Mouse (Mus musculus): ENCODE measurements around the gene Ikzf2.

Gene Ikzf2

GRCm38 (mm10) chr1:69687076-69687991 is at the start of gene Ikzf2:
Gene Ikzf2, minus strand, starts transcription at chr1:69687245.
- peak; percentile 68 for DNase-seq (ENCODE audit: low spot score)

- DNase-seq (ENCODE audit: low spot score), result no peak
Measured at GRCm38 (mm10) chr1:69729729-69730128, 42.7 kb upstream of the Ikzf2 start.

DNA sequence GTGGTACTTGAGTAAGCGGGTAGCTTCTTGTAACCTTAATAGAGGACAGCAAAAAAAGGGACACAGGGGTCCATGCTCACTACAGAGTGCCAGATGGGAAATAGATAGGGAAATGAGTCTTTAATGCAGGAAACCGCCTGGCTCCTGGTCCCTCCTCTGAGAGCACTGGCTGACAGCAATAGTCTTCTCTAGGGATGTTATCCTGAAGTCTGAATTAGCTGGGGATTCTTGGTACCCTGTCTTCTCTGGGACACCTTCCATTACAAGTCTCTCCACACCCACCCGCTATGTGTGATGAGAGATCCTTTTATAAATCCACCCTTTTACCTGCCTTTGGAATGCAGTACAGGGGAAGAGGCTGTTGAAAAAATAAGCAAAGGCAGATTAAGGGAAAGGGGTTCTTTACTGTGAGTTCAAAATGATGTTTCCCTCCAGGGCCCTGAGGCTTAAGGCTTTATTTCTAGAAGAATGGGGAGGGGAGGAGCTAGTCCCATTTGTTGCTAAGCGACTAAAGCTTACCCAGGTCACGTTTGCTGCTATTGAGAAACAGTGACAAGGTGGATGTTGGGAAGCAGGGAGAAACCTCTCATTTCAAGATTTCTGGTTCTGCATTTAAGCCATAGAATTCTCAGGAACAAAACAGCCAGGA is 42.1 kb upstream of the Ikzf2 start:
- DNase-seq (ENCODE audit: low spot score), result no peak

GRCm38 (mm10) chr1:69727968-69728367 is 40.9 kb upstream of the Ikzf2 start:
- peak; percentile 32 for DNase-seq (ENCODE audit: low spot score)

- no peak for DNase-seq (ENCODE audit: low spot score)
Measured at GRCm38 (mm10) chr1:69717107-69717506, 30.1 kb upstream of the Ikzf2 start.

- no peak for DNase-seq (ENCODE audit: low spot score)
Measured at GRCm38 (mm10) chr1:69708571-69708970, 21.5 kb upstream of the Ikzf2 start.

DNA sequence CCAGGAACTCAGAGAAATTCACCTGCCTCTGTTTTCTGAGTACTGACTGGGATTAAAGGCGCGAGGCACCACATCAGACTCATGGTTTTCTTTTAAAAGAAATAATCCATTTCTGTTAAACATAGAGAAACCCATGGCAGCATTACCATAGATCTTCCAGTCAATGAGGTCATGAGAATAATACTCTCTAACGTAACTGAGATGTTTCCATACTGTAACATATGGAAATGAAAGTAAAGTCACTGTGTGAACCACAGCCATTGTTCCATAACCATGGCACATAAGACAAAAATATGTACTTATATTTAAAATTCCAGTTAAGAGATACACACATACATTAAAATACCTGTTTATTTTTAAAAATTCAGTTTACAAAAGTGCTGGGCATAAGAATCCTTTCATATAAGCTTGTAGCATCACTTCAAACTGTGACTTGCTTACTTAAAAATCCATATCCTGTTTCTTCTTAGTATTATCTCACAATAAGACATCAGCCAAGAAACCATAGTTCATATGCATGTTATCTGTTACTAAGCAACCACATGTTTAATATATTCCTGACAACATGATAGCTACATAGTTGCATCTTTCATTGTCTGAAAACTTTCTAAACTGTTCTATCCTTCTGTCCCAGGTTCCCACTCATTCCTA is 16.6 kb upstream of the Ikzf2 start:
- DNase-seq (ENCODE audit: low spot score), result no peak

DNA sequence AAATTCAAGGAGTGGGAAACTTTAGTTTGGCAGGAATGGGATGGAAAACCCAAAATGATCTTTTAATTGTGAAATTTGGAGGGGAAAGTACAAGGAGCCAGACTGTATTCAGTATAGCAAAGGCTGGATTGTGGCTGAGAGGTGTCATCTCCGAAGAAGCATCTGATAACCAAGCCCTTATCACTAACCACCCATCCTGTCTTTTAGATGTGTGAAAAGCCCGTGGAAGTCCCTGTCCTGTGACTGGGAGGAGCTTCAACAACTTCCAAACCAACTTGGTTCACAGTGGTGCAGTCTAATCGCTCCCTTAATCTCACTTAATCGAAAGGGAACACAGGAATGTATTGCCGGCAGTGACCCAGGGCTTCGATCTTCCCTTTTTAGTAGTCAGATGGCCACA is 4.9 kb upstream of the Ikzf2 start:
- no peak for DNase-seq (ENCODE audit: low spot score)

DNA sequence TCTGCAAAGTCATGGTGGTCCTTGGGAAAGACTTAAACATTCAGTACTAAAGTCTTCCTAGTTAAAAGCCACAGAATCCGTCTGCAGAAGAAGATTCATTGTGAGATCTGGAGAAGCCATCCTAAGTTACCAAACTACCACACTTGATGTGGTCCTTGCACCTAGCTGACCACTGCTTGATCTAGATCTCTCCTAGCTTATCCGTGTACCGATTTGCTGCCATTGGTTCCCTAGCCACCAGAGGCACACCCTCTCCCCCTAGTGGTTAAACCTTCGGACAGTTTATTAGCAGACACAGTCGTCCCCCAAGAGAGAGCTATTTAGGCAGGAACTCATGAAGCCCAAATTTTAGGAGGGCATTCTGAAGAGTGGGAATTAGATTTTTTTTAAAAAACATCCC is 1.9 kb upstream of the Ikzf2 start:
- DNase-seq (ENCODE audit: low spot score), result peak; percentile 79

- DNase-seq (ENCODE audit: low spot score), result no peak
Measured at GRCm38 (mm10) chr1:69688118-69688517, 1.1 kb upstream of the Ikzf2 start.

DNA sequence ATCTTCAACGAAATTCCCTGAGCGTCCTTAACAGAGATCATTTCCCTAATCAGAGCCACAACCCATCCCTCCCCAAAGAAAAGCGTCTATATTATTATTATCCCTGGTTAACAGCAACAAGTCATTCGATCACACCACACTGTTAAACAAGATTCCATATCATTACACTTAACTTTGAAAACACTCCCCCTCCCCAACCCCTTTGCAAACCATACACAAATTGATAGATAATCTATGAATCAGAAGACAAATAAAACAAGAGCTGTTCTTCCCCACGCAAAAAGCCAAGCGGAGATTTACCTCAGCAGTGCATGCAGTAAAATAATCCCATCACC is 337 bp downstream of the Ikzf2 start:
- no peak for DNase-seq (ENCODE audit: low spot score)

- DNase-seq (ENCODE audit: low spot score), result no peak
Measured at GRCm38 (mm10) chr1:69685890-69686490, 1.1 kb downstream of the Ikzf2 start.

GRCm38 (mm10) chr1:69685049-69685889 is 1.8 kb downstream of the Ikzf2 start:
- DNase-seq (ENCODE audit: low spot score), result no peak

- no peak for DNase-seq (ENCODE audit: low spot score)
Measured at GRCm38 (mm10) chr1:69684280-69685040, 2.6 kb downstream of the Ikzf2 start.

- DNase-seq (ENCODE audit: low spot score), result no peak
Measured at GRCm38 (mm10) chr1:69683851-69684250, 3.2 kb downstream of the Ikzf2 start.

- DNase-seq (ENCODE audit: low spot score), result no peak
Measured at GRCm38 (mm10) chr1:69683058-69683457, 4.0 kb downstream of the Ikzf2 start.

- DNase-seq (ENCODE audit: low spot score), result no peak
Measured at GRCm38 (mm10) chr1:69682261-69682660, 4.8 kb downstream of the Ikzf2 start.

GRCm38 (mm10) chr1:69681003-69681402 is 6.0 kb downstream of the Ikzf2 start:
- no peak for DNase-seq (ENCODE audit: low spot score)

DNA sequence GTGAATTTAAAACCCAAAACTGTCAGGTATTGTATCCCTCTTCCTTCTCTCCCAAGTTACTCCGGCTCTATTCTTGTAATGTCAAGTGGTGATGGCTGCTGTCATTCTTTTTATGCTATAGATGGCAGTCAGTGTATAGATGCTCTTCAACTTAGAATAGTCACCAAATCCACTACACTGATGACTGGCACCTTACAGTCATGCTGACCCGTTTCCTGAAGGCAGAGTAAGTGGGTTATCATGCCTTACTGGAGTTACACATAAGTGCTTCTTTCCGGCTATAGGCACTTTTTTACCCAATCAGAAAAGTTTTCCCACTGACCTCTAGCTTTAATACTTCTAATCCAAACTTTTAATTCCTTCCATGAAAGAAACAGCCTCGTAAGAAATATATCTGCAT is 6.5 kb downstream of the Ikzf2 start:
- no peak for DNase-seq (ENCODE audit: low spot score)

GRCm38 (mm10) chr1:69669897-69670404 is 17.1 kb downstream of the Ikzf2 start:
- DNase-seq (ENCODE audit: low spot score), result no peak

- no peak for DNase-seq (ENCODE audit: low spot score)
Measured at GRCm38 (mm10) chr1:69667456-69667855, 19.6 kb downstream of the Ikzf2 start.

Data from lung, postnatal 25 days (tissue).